Mouse (Mus musculus) layer of hippocampus, adult 9-11 months (tissue): ENCODE data around the gene Vwa5a.

ENCODE experiments used
- DNase-seq: peaks from one replicate; pipeline ENCODE4 v3.0.0; 2022

Vwa5a gene

GRCm38 (mm10) chr9:38718102-38718501, at the start of gene Vwa5a:
Vwa5a (plus strand) TSS chr9:38718268.
- DNase-seq: no peak

GRCm38 (mm10) chr9:38672887-38673286, 45.2 kb upstream of the Vwa5a start:
- DNase-seq: no peak

GRCm38 (mm10) chr9:38674501-38674900, 43.6 kb upstream of the Vwa5a start, which contains the start of gene Olfr918:
Olfr918 (minus strand) TSS chr9:38674601.
- DNase-seq: no peak

GRCm38 (mm10) chr9:38718927-38719441, 916 bp downstream of the Vwa5a start:
- no peak for DNase-seq

GRCm38 (mm10) chr9:38724044-38724443, 6.0 kb downstream of the Vwa5a start:
- no peak for DNase-seq

- DNase-seq: no peak
Observed at GRCm38 (mm10) chr9:38728218-38728617, 10.2 kb downstream of the Vwa5a start.

GRCm38 (mm10) chr9:38741408-38741807, 23.3 kb downstream of the Vwa5a start:
- DNase-seq: no peak

GRCm38 (mm10) chr9:38744619-38745315, 26.7 kb downstream of the Vwa5a start:
- no peak for DNase-seq

- DNase-seq: no peak
Observed at GRCm38 (mm10) chr9:38751999-38752398, 33.9 kb downstream of the Vwa5a start, which contains the start of gene Olfr920. Olfr920 (plus strand) TSS chr9:38752299.

GRCm38 (mm10) chr9:38772768-38773167, 54.7 kb downstream of the Vwa5a start, which contains the start of gene Olfr921:
Olfr921 (plus strand) TSS chr9:38773068.
- no peak for DNase-seq

- DNase-seq: no peak
Observed at GRCm38 (mm10) chr9:38792689-38793088, 74.6 kb downstream of the Vwa5a start.
